Mouse (Mus musculus): ENCODE data around the gene Rapgef2.
A peak's percentile ranks its signal among the peaks of the same experiment; 100 is the strongest.
"Not testable (repeated sequence)": the region's sequence is repeated elsewhere in the genome, so short reads cannot be mapped to it uniquely, and the experiment has no call there.

The Rapgef2 gene

GRCm38 (mm10) chr3:79100831-79101230, 185.5 kb downstream of the Rapgef2 start:
- DNase-seq (ENCODE audit: low read depth): no peak

- DNase-seq (ENCODE audit: low read depth): no peak
Observed at GRCm38 (mm10) chr3:79089091-79089490, 197.2 kb downstream of the Rapgef2 start.

GRCm38 (mm10) chr3:79088461-79088860, 197.9 kb downstream of the Rapgef2 start:
- DNase-seq (ENCODE audit: low read depth): no peak

- DNase-seq (ENCODE audit: low read depth): no peak
Observed at GRCm38 (mm10) chr3:79086282-79086681, 200.0 kb downstream of the Rapgef2 start.

- DNase-seq (ENCODE audit: low read depth): no peak
Observed at GRCm38 (mm10) chr3:79083881-79084280, 202.4 kb downstream of the Rapgef2 start.

- DNase-seq (ENCODE audit: low read depth): no peak
Observed at GRCm38 (mm10) chr3:79083030-79083429, 203.3 kb downstream of the Rapgef2 start.

GRCm38 (mm10) chr3:79079076-79079475, 207.2 kb downstream of the Rapgef2 start:
- DNase-seq (ENCODE audit: low read depth): no peak

GRCm38 (mm10) chr3:79074970-79075369, 211.3 kb downstream of the Rapgef2 start:
- no peak for DNase-seq (ENCODE audit: low read depth)

- no peak for DNase-seq (ENCODE audit: low read depth)
Observed at GRCm38 (mm10) chr3:79073541-79074244, 212.6 kb downstream of the Rapgef2 start.

GRCm38 (mm10) chr3:79071561-79071960, 214.8 kb downstream of the Rapgef2 start:
- DNase-seq (ENCODE audit: low read depth): peak; percentile 12

GRCm38 (mm10) chr3:79069891-79070290, 216.4 kb downstream of the Rapgef2 start:
- no peak for DNase-seq (ENCODE audit: low read depth)

GRCm38 (mm10) chr3:79068976-79069375, 217.3 kb downstream of the Rapgef2 start:
- no peak for DNase-seq (ENCODE audit: low read depth)

- no peak for DNase-seq (ENCODE audit: low read depth)
Observed at GRCm38 (mm10) chr3:79066455-79067055, 219.8 kb downstream of the Rapgef2 start.

GRCm38 (mm10) chr3:79064096-79064495, 222.2 kb downstream of the Rapgef2 start:
- no peak for DNase-seq (ENCODE audit: low read depth)

GRCm38 (mm10) chr3:79061426-79061825, 224.9 kb downstream of the Rapgef2 start:
- no peak for DNase-seq (ENCODE audit: low read depth)

GRCm38 (mm10) chr3:79058491-79058890, 227.8 kb downstream of the Rapgef2 start:
- DNase-seq (ENCODE audit: low read depth): not testable (repeated sequence)

GRCm38 (mm10) chr3:79045251-79045650, 241.1 kb downstream of the Rapgef2 start:
- DNase-seq (ENCODE audit: low read depth): no peak

GRCm38 (mm10) chr3:79042973-79043372, 243.3 kb downstream of the Rapgef2 start:
- DNase-seq (ENCODE audit: low read depth): no peak

GRCm38 (mm10) chr3:79039666-79040450, 246.5 kb downstream of the Rapgef2 start:
- DNase-seq (ENCODE audit: low read depth): peak; percentile 32

- no peak for DNase-seq (ENCODE audit: low read depth)
Observed at GRCm38 (mm10) chr3:79039008-79039407, 247.3 kb downstream of the Rapgef2 start.

GRCm38 (mm10) chr3:79034457-79034856, 251.9 kb downstream of the Rapgef2 start:
- no peak for DNase-seq (ENCODE audit: low read depth)

- no peak for DNase-seq (ENCODE audit: low read depth)
Observed at GRCm38 (mm10) chr3:79030855-79031254, 255.5 kb downstream of the Rapgef2 start.

All from induced T-regulatory cell, adult 2 months (primary cell).